Mouse (Mus musculus) hindlimb bud, embryonic 11.5 days (tissue): Measurements from ENCODE around the gene Srsf2.
"Not testable (repeated sequence)": the region's sequence is repeated elsewhere in the genome, so short reads cannot be mapped to it uniquely, and the experiment has no call there.

ENCODE experiments used
- DNase-seq: peaks from one replicate; pipeline ENCODE4 v3.0.0-alpha.2; 2012; ENCODE audit warnings: low read depth, low spot score; ENCODE audit errors: extremely low spot score

Gene Srsf2

GRCm38 (mm10) chr11:116853512-116853928 lies 626 bp upstream of the Srsf2 start:
- DNase-seq: no peak

GRCm38 (mm10) chr11:116852291-116852890 lies 503 bp downstream of the Srsf2 start, which contains the start of gene Mfsd11:
Mfsd11 (plus strand) TSS chr11:116852440.
- no peak for DNase-seq

- DNase-seq: no peak
Observed at GRCm38 (mm10) chr11:116851576-116852290, 1.2 kb downstream of the Srsf2 start.

- no peak for DNase-seq
Observed at GRCm38 (mm10) chr11:116850833-116851477, 1.9 kb downstream of the Srsf2 start.

GRCm38 (mm10) chr11:116850085-116850484 lies 2.8 kb downstream of the Srsf2 start:
- DNase-seq: no peak

- DNase-seq: no peak
Observed at GRCm38 (mm10) chr11:116849587-116849986, 3.3 kb downstream of the Srsf2 start.

GRCm38 (mm10) chr11:116848877-116849178 lies 4.1 kb downstream of the Srsf2 start:
- not testable (repeated sequence) for DNase-seq

- DNase-seq: no peak
Observed at GRCm38 (mm10) chr11:116848086-116848876, 4.6 kb downstream of the Srsf2 start.

- no peak for DNase-seq
Observed at GRCm38 (mm10) chr11:116847187-116848085, 5.5 kb downstream of the Srsf2 start.

GRCm38 (mm10) chr11:116846593-116847181 lies 6.2 kb downstream of the Srsf2 start:
- no peak for DNase-seq

- DNase-seq: peak; percentile 83
Observed at GRCm38 (mm10) chr11:116843261-116844233, 9.3 kb downstream of the Srsf2 start, which contains the start of the genes Mettl23 and Jmjd6. Mettl23 (plus strand) TSS chr11:116843278. Jmjd6 (minus strand) TSS chr11:116843449.

GRCm38 (mm10) chr11:116842531-116843260 lies 10.2 kb downstream of the Srsf2 start:
- no peak for DNase-seq

- DNase-seq: no peak
Observed at GRCm38 (mm10) chr11:116840748-116841147, 12.1 kb downstream of the Srsf2 start.

GRCm38 (mm10) chr11:116839601-116840000 lies 13.3 kb downstream of the Srsf2 start:
- DNase-seq: no peak

- DNase-seq: no peak
Observed at GRCm38 (mm10) chr11:116838936-116839335, 14.0 kb downstream of the Srsf2 start.

GRCm38 (mm10) chr11:116837441-116837840 lies 15.5 kb downstream of the Srsf2 start:
- DNase-seq: no peak

- no peak for DNase-seq
Observed at GRCm38 (mm10) chr11:116836283-116836682, 16.6 kb downstream of the Srsf2 start.

GRCm38 (mm10) chr11:116834954-116835353 lies 17.9 kb downstream of the Srsf2 start:
- DNase-seq: no peak
